Mouse (Mus musculus): ENCODE measurements around the gene Snx11. TPM values are rescaled to one million over a fixed set of nuclear protein-coding genes. Genes with fewer than 3 reads are reported as not detected.

Gene Snx11
- polyA plus RNA-seq, 1 experiment = 18.4 TPM

GRCm38 (mm10) chr11:96799511-96799910, 22.2 kb upstream of the Snx11 start:
- H3K36me3 ChIP-seq (ENCODE audit: control insufficient read depth, insufficient read depth) = peaks cover 33% of the 10 kb centered on the region
- H3K4me3 ChIP-seq = no peak overlapping the region
- no peak overlapping the region for H3ac ChIP-seq (ENCODE audit: control insufficient read depth, insufficient read length)
- no peaks in the 10 kb centered on the region for H3K27me3 ChIP-seq (ENCODE audit: control insufficient read depth, insufficient read depth, insufficient read length)
- no peak overlapping the region for H3K4me2 ChIP-seq (ENCODE audit: low read depth)
- TF ChIP-seq MAX (IDR thresholded peaks at IDR 0.05; ENCODE audit: low read depth) (no peak), TCF12 (IDR thresholded peaks at IDR 0.05; ENCODE audit: insufficient read depth, poor library complexity, severe bottlenecking) (no peak)
- H3K79me2 ChIP-seq (ENCODE audit: control insufficient read depth, insufficient read depth) = peaks cover 71% of the 10 kb centered on the region

GRCm38 (mm10) chr11:96796586-96796985, 19.2 kb upstream of the Snx11 start:
- Histone ChIP-seq H3K4me2 (ENCODE audit: low read depth) (no peak overlapping the region), H3ac (ENCODE audit: control insufficient read depth, insufficient read length) (no peak overlapping the region), H3K27me3 (ENCODE audit: control insufficient read depth, insufficient read depth, insufficient read length) (no peaks in the 10 kb centered on the region), H3K36me3 (ENCODE audit: control insufficient read depth, insufficient read depth) (peaks cover 17% of the 10 kb centered on the region), H3K4me3 (no peak overlapping the region), H3K79me2 (ENCODE audit: control insufficient read depth, insufficient read depth) (peaks cover 96% of the 10 kb centered on the region)
- TF ChIP-seq POLR2AphosphoS2 (IDR thresholded peaks at IDR 0.05; ENCODE audit: insufficient read length, low read depth) (no peak), MYOG (IDR thresholded peaks at IDR 0.05; ENCODE audit: control insufficient read depth in 1 of 3, insufficient read depth in 1 of 3, insufficient read length in 2 of 3, low read depth in 2 of 3) (no peak), TCF3 (IDR thresholded peaks at IDR 0.05; ENCODE audit: insufficient read length, low read depth) (no peak), MAX (IDR thresholded peaks at IDR 0.05; ENCODE audit: low read depth) (no peak), USF1 (IDR thresholded peaks at IDR 0.05; ENCODE audit: low read depth) (no peak), CEBPB (IDR thresholded peaks at IDR 0.05; ENCODE audit: insufficient read depth, poor library complexity, severe bottlenecking) (no peak), MYOD1 (IDR thresholded peaks at IDR 0.05; ENCODE audit: control insufficient read depth in 1 of 3, insufficient read length in 2 of 3, low read depth in 2 of 3) (no peak), SRF (IDR thresholded peaks at IDR 0.05; ENCODE audit: control insufficient read depth, insufficient read length, low read depth) (no peak), REST (IDR thresholded peaks at IDR 0.05; ENCODE audit: insufficient read depth, insufficient read length) (no peak), TCF12 (IDR thresholded peaks at IDR 0.05; ENCODE audit: insufficient read depth, poor library complexity, severe bottlenecking) (no peak), E2F4 (IDR thresholded peaks at IDR 0.05; ENCODE audit: insufficient read depth) (no peak), POLR2A (IDR thresholded peaks at IDR 0.05; ENCODE audit: insufficient read length, low read depth) (no peak)

GRCm38 (mm10) chr11:96796081-96796480, 18.7 kb upstream of the Snx11 start:
- no peak overlapping the region for H3ac ChIP-seq (ENCODE audit: control insufficient read depth, insufficient read length)
- peaks cover 98% of the 10 kb centered on the region for H3K79me2 ChIP-seq (ENCODE audit: control insufficient read depth, insufficient read depth)
- H3K27me3 ChIP-seq (ENCODE audit: control insufficient read depth, insufficient read depth, insufficient read length) = no peaks in the 10 kb centered on the region
- peaks cover 12% of the 10 kb centered on the region for H3K36me3 ChIP-seq (ENCODE audit: control insufficient read depth, insufficient read depth)
- H3K4me3 ChIP-seq = no peak overlapping the region
- TF ChIP-seq MYOD1 (IDR thresholded peaks at IDR 0.05; ENCODE audit: control insufficient read depth in 1 of 3, insufficient read length in 2 of 3, low read depth in 2 of 3) (no peak), MAX (IDR thresholded peaks at IDR 0.05; ENCODE audit: low read depth) (no peak), POLR2AphosphoS2 (IDR thresholded peaks at IDR 0.05; ENCODE audit: insufficient read length, low read depth) (no peak), TCF12 (IDR thresholded peaks at IDR 0.05; ENCODE audit: insufficient read depth, poor library complexity, severe bottlenecking) (no peak), SRF (IDR thresholded peaks at IDR 0.05; ENCODE audit: control insufficient read depth, insufficient read length, low read depth) (no peak), MYOG (IDR thresholded peaks at IDR 0.05; ENCODE audit: control insufficient read depth in 1 of 3, insufficient read depth in 1 of 3, insufficient read length in 2 of 3, low read depth in 2 of 3) (no peak), USF1 (IDR thresholded peaks at IDR 0.05; ENCODE audit: low read depth) (no peak), TCF3 (IDR thresholded peaks at IDR 0.05; ENCODE audit: insufficient read length, low read depth) (no peak), E2F4 (IDR thresholded peaks at IDR 0.05; ENCODE audit: insufficient read depth) (no peak), POLR2A (IDR thresholded peaks at IDR 0.05; ENCODE audit: insufficient read length, low read depth) (no peak)
- H3K4me2 ChIP-seq (ENCODE audit: low read depth) = no peak overlapping the region

DNA sequence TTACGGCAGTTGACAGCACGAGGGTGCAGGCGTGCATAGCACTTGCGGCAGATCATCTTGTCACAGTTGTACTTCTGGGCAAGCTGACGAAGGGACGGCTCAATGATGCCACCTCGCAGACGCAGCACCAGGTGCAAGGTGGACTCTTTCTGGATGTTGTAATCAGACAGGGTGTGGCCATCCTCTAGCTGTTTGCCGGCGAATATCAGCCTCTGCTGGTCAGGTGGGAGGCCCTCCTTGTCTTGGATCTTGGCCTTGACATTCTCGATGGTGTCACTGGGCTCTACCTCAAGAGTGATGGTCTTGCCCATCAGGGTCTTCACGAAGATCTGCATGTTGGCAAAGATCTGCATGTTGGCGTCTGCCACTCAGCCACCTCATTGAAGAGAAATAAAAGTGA, 18.1 kb upstream of the Snx11 start:
- no peak for TF ChIP-seq POLR2A (IDR thresholded peaks at IDR 0.05; ENCODE audit: insufficient read length, low read depth)
- TF ChIP-seq POLR2AphosphoS2 (IDR thresholded peaks at IDR 0.05; ENCODE audit: insufficient read length, low read depth) = no peak
- no peak for TF ChIP-seq REST (IDR thresholded peaks at IDR 0.05; ENCODE audit: insufficient read depth, insufficient read length)
- TF ChIP-seq USF1 (IDR thresholded peaks at IDR 0.05; ENCODE audit: low read depth) = no peak
- TF ChIP-seq SRF (IDR thresholded peaks at IDR 0.05; ENCODE audit: control insufficient read depth, insufficient read length, low read depth) = no peak
- TF ChIP-seq TCF12 (IDR thresholded peaks at IDR 0.05; ENCODE audit: insufficient read depth, poor library complexity, severe bottlenecking) = no peak
- no peak for TF ChIP-seq TCF3 (IDR thresholded peaks at IDR 0.05; ENCODE audit: insufficient read length, low read depth)
- no peak for TF ChIP-seq MYOG (IDR thresholded peaks at IDR 0.05; ENCODE audit: control insufficient read depth in 1 of 3, insufficient read depth in 1 of 3, insufficient read length in 2 of 3, low read depth in 2 of 3)
- TF ChIP-seq MAX (IDR thresholded peaks at IDR 0.05; ENCODE audit: low read depth) = no peak
- TF ChIP-seq CEBPB (IDR thresholded peaks at IDR 0.05; ENCODE audit: insufficient read depth, poor library complexity, severe bottlenecking) = no peak
- TF ChIP-seq E2F4 (IDR thresholded peaks at IDR 0.05; ENCODE audit: insufficient read depth) = no peak
- no peak for TF ChIP-seq MYOD1 (IDR thresholded peaks at IDR 0.05; ENCODE audit: control insufficient read depth in 1 of 3, insufficient read length in 2 of 3, low read depth in 2 of 3)
- no peaks in the 10 kb centered on the region for H3K27me3 ChIP-seq (ENCODE audit: control insufficient read depth, insufficient read depth, insufficient read length)
- H3K4me3 ChIP-seq = no peak overlapping the region
- H3K36me3 ChIP-seq (ENCODE audit: control insufficient read depth, insufficient read depth) = peaks cover 6% of the 10 kb centered on the region
- no peak overlapping the region for H3ac ChIP-seq (ENCODE audit: control insufficient read depth, insufficient read length)
- H3K79me2 ChIP-seq (ENCODE audit: control insufficient read depth, insufficient read depth) = peaks cover 98% of the 10 kb centered on the region
- H3K4me2 ChIP-seq (ENCODE audit: low read depth) = no peak overlapping the region

DNA sequence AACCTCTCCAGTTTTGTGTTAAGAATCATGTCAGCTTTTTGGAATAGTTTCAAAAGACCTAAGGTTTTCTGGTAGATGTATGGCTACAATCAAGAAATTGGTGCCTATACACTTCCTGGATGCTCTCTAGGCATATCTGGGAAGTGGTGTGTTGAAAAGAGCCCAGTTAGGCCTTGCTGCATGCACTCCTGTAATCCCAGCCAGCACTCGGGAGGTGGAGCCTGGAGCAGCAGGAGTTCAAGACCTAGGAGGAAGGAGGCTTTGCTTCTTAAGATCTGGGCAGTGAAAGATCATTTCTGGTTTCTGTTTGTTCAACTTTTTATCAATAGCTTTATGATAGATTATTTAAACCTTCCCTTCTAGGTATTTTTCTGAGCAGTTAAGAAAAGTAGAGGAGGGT, 13.3 kb upstream of the Snx11 start:
- Histone ChIP-seq H3K79me2 (ENCODE audit: control insufficient read depth, insufficient read depth) (peaks cover 64% of the 10 kb centered on the region), H3K27me3 (ENCODE audit: control insufficient read depth, insufficient read depth, insufficient read length) (no peaks in the 10 kb centered on the region), H3ac (ENCODE audit: control insufficient read depth, insufficient read length) (no peak overlapping the region), H3K4me2 (ENCODE audit: low read depth) (peak overlapping the region; percentile 80), H3K4me3 (peak overlapping the region; percentile 85), H3K36me3 (ENCODE audit: control insufficient read depth, insufficient read depth) (no peaks in the 10 kb centered on the region)
- TF ChIP-seq USF1 (IDR thresholded peaks at IDR 0.05; ENCODE audit: low read depth) (no peak), CEBPB (IDR thresholded peaks at IDR 0.05; ENCODE audit: insufficient read depth, poor library complexity, severe bottlenecking) (no peak), MYOD1 (IDR thresholded peaks at IDR 0.05; ENCODE audit: control insufficient read depth in 1 of 3, insufficient read length in 2 of 3, low read depth in 2 of 3) (no peak), MYOG (IDR thresholded peaks at IDR 0.05; ENCODE audit: control insufficient read depth in 1 of 3, insufficient read depth in 1 of 3, insufficient read length in 2 of 3, low read depth in 2 of 3) (no peak), SRF (IDR thresholded peaks at IDR 0.05; ENCODE audit: control insufficient read depth, insufficient read length, low read depth) (no peak)

Data from myocyte (in vitro differentiated cells).